Mouse (Mus musculus) cerebellum, adult 8-10 months (tissue): ENCODE measurements at regions not wholly inside any gene's neighbourhood (a gene's known extent, or its start where the extent isn't known, plus 50 kb on each side); places are given as distances from the start of the nearest gene placed in this dataset.

Experiments used
- DNase-seq: peaks from one replicate; pipeline ENCODE4 v3.0.0; 2022

DNA sequence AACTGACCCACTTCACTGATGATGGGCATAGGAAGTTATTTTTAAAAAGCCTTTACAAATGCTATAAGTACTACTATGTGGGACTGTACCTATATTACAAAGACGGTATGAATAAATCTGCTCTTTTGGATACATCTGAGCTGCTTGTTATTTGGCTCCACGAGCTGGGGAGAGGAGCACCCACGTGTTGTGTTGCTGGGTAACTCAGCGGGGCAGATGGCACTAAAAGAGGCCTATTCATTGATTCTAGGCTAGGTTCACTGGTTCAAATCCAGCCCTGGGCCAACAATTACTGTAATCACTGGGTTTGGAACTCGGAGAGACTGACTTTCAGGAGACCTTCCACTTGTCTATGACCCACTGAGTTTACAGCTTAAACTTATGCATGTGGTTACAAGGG lies 176.0 kb upstream of the Cadm1 start:
- no peak for DNase-seq

DNA sequence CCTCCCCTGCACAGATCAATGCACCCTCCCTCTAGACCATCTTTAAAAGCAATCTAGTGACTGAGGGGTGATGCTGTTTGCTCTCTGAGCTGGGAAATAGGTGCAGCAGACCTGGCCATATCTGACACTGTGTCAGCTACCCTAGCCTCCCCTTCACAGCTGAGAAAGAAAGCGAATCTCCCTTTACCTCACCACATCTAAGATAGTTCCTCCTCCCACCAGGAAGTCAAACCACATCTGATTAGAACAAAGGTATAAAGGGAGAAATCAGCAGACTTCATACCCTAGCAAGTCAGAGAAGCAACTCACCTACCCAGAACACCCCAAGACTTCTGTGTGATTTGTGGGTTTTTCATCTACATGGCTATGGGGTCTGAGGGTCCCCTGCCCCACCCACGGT lies 175.6 kb upstream of the Cadm1 start:
- no peak for DNase-seq

DNA sequence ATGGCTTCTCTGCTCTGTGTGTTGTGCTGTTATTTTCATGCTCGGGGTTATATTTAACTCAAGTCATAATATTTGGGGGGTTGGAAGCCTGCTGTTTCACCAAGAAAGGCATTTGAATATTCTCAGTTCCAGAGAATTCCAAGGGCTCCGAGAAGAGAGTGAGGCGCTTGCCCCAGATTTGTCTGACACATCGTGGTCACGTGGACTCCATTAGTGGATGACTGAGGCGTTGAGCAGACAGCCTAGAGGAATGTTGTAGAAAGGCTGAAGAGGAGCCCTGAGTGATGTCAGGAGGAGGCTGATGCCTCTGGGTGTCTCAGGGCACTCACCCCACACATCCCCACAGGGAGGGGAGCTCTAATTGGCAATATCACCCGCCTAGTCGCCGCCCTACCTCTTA lies 175.1 kb upstream of the Cadm1 start:
- no peak for DNase-seq

DNA sequence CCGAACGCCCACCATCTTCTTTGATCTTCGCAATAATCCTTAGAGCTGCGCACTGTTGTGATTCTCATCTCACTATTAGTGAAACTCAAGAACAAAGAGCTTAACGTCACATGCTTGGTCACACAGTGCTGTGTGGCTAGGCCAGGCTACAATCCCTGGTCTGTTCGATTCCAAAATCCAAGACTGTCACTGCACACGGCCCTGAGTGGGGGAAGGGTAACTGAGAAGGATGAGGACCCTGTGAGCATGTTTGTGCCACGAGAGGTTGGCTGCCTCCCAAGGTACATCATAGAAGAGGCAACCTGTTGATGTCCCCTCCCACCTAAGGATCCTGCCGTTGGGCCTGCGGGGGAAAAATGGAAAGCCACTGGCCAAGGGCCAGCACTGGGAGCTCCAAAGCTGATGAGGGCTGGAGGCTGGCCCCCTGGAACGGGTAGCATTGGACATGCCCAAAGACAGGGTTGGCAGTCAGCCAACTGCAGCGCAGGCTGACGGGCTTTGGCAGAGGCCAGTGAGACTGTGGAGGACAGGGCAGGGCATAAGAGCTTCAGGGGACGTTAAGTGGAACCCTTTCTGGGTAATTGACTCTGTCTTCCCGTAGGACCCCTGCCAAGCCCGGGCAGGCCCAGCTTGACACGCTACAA lies 172.1 kb upstream of the Cadm1 start:
- DNase-seq, result peak; percentile 30

DNA sequence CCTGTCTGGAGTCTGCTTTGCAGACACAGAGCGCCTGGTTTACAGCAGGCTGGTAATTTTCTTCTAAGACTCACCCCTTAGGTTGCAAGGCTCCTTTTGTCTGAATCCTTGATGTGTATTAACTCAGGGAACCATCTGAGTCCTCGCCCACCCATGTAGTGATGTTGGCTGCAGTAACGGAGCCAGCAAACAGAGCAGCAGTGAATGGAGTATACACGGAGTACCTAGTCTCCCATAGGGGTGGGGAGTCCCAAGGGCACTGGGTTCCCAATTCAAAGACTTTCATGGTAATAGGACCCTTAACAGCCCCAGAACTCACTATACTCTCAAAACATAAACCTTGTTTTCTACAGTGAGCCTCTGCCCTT lies 171.6 kb upstream of the Cadm1 start:
- no peak for DNase-seq

DNA sequence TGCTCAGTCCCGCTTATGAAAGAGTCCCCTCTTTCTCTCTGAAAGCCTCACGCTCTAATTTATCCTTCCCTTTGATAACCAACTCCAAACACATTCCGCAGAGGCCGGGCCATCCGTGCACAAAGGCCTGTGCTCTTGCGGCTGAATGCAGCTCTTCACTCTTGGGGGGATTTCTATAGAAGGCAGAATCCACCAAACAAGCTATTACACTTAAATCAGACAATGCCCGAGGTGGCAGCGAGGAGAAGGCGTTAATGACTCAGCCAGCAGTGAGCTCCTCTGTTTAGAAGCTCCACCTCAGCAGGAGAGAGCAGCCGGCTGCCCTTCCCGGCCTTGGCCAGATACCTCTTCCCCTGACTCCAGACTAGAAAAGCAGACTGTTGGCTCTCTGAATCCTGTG lies 166.9 kb upstream of the Cadm1 start:
- no peak for DNase-seq

DNA sequence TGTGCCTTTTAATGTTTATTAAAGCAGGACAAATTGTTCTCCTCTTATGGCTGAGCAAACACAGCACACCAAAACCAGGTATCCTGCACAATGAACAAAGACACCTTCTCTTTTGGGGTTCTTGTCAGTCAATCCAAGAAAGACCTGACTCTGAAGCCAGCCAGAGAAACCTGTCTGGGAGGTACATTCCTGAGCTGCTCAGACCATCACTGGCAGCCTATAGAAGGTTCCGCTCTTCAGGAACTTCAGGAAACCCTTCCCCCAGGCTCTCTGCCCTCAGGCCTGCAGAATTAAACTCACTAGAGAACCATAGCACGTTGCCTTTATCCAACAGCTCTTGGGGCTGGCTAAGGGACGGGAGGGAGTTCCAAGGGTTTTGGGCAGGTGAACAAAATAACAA lies 165.2 kb upstream of the Cadm1 start:
- DNase-seq, result no peak

DNA sequence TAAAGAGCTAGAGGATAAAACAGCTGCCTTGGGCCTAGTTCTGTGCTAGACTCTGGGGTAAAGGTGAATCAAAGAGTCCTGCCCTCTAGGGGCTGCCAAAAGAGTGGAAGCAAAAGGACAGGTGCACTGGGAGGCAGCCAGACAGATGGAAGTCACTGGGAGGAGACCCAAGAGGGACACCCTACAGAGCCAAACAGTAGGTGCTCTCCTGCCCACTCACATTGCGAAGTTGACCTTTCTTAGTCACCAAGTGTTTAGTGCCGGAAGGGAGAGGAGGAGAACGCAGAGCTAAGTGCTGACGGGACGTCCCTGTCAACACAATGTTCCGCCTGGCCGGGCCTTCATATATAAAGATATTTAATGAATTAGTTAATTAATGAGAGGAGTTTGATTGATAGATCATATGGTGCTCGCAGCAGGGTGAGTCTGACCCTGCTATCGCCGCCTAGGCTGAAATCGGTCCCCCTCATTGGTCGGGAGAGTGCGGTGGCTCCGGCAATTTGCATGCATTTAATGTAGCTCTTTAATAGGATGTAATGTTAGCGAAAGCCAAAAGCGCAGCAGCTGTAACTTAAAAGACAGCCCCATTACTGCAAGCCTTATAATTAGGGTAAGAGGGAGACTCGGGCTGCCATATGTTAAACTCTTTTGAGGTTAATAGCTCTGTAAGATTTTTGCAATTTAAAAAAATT lies 162.6 kb upstream of the Cadm1 start:
- peak; percentile 33 for DNase-seq

DNA sequence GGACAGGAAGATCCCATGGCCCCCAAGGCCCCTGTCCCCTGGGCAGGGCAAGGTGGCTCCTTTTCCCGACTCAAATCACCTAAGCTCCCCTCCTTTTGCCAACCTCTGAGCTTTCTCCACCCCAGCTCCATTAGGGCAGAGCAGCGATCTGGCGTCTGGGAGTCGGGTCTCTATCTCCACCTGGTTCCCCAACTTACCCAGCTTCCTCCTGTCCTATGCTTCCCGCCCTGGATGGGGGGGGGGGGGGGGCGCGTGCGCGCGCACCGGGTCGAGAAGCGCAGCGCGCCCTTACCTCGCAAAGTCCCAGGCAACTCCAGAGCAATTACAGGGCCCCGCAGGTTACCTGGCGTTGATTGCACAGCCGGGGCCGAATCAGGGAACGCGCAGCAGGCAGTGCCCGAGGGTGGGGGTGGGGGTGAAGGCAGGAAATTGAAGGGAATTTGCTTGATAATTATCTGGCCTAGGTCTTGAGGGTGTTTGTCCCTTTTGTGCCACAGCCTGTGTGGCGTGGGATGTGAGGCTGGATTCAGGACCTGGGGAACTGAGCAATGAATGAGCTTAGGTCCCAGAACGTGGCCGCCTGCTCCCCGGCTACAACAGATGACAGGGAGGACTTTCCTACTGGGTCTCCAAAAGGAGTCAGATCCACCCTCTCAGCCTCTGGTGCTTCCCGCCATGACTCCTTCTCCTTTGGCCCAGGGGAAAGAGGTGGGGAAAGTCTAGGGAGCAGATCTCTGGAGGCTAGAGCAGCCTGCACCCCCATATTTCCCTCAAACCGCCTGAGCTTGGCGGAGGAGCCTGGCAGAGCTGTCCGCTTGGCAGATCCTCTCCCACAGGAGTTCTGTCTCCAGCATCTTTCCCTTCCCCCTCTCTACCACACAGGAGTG lies 161.7 kb upstream of the Cadm1 start:
- DNase-seq, result peak; percentile 56

DNA sequence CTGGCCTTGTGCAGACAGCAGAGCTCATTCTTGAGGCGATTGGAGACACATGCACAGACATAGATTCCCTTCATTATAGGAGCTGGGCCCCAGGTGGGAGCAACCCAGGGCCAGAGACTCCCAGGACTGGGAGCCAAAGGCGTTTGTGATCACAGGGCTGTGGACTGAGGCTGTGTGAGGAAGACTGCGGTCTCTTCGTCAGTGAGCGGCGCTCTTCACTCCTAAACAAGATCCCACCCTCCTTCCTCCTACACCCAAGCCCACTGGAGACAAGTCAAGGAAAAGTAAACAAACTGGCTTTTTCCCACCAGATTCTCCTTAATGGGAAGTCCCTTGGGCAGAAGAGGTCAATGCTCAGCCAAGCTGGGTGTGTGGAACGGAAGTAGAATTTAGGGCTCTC lies 157.7 kb upstream of the Cadm1 start:
- no peak for DNase-seq

DNA sequence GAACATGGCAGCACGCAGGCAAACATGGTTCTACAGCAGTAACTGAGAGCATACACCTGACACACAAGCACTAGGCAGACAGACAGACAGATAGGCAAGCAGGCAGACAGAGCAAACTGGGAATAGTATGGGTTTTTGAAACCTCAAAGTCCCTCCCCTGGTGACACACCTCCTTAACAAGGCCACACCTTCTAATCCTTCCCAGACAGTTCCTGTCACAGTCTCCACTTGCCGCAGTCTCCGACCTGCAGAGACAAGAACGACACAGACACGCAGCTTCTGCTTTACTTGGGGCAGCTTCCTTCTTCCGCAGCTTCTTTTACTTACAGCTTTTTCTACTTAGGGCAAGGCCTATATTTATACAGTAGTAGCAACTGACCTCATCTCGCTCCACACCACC lies 155.9 kb upstream of the Cadm1 start:
- no peak for DNase-seq

DNA sequence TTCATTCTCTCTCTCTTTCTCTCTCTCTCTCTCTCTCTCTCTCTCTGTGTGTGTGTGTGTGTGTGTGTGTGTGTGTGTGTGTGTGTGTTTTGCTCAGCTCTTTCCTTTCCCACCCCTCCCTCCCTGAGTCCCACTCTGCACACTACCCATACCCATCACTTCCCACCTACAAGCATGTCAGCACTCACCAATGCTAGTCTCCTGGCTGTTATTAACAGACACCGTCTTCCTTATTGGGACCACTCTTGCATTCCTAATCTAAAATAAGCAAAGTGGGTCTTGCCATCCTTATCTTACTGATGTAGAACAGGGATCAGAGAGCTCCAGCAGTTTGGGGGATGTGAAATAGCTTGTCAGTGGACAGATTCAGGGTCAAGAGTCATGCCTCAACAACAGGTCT lies 153.3 kb upstream of the Cadm1 start:
- DNase-seq, result no peak

DNA sequence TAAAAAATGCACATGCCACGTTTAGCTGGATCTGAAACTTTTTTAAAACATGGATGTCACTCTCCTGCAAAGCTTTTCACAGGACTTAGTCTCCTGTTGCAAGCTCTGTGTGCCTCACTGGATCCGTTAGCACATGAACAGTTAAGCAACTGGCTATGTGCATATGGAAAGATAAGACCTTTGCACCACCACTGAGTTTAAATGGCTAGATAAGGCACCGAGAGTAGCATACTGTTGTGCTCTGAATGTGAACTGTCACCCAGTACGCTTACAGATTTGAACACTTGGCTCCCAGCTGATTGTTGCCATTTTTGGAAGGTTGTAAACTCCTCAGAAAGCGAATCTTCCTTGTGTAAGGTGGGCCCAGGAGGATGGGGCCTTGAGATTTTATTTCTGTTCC lies 151.4 kb upstream of the Cadm1 start:
- no peak for DNase-seq

DNA sequence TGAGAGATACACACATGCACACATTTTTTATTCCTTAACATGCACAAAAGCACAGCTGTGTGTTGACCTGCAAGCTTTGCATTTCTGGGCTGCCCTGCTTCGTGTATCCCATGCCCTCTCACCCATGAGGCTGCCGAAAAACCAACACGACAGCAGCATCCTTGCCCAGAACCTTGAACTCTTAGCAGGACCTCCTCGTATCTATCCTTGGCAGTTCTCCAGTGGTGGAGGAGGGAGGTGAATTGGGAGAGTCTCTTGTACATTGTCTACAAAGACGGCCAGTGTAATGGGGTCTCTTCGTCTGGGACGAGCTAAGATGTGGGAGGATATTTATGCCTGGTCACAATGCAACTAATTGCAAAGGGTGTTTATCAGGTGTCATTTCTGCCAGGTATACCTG lies 149.6 kb upstream of the Cadm1 start:
- DNase-seq, result no peak

DNA sequence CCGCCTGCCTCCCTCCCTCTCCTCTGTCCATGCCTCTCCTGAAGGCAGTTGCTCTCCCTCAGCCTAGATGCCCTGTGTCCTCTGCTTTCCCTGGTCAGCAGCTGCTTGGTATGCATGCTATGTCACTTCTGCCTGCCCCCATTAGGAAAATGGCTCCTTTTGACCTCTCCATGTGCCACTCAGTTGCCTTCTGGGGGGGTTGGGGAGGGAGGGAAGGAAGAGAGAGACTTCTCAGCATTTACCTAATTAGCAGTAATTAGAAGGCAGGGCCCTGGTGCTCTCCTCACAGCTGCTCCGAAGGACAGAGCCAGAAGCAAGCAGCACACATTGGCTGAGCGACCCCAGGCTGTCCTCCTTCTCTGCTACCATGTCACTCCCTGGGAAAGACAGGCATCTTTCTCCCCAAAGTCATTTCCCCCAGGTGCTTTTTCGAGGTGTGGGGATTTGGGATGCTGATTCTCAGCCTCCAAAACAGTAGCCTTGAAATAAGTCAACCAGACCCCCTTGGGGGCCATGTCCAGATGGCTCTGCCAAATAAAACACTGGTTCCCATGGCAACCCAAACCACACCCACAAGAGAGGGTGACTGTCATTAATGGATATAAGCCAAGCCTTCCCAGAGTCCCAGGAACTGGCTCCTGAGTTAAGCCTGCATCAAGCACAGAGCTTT lies 145.7 kb upstream of the Cadm1 start:
- DNase-seq, result no peak

DNA sequence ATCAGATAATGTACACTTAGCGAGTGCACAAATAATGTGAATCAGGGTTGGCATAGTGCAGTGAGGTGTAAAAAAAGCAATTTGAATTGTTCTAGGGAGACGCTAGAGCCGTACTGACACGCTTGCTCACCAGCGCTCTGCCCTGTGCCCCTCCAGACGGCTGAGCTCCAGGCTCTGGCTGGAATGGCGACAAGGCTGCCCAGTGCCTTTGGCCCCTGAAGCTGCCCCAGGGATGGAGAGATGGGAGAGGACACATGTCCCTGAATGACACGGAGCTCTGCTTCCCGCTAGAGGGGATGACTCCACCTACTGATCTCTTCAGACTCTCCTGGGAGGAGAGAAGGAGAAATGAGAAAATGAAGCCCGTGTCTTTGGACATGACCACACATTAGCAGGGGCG lies 143.3 kb upstream of the Cadm1 start:
- DNase-seq, result no peak

DNA sequence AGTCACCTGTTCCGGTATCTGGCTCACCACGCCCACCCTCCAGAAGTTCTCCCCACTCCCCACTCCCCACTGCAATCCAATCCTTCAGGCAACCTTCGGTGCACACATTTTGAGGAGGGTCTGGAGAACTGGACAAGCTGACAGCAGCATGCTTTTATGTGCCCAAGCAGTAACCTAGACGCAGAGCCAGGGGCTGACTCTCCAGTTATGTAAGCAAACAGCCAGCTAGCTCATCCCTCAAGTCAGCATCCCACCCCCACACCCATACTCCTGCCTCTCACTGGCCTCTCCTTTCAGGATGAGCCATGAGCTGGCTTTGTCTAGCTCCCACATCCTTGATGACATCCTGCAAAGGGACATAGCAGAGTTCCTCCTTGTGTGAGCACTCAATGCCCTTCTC lies 142.8 kb upstream of the Cadm1 start:
- DNase-seq, result no peak

DNA sequence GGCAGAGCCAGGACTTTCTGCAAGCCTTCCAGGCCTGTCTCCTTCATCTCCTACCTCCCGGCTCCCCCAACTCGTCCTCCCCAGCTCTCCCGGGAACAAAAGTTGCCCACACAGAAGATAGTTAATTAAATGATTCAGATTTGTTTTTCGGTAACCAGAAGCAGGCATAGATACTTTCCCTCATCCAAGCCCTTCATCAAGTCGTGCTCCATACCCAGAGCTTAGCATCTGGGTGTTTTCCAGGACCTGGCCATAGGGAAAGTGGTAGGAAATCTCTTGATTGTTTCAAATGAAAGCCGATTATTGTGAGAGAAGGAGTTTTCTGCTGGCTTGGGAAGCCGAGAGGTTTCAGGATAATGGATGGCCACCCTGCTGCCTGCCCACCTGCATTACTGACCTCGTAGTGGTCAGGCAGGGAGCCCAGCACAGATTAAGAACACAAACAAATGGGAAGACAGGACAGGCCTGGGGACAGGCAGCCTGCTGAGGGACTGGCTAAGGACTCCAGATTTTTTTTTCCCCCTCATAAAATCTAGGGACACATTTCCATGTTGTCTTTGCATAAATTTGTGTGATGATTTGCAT lies 142.2 kb upstream of the Cadm1 start:
- peak; percentile 51 for DNase-seq

DNA sequence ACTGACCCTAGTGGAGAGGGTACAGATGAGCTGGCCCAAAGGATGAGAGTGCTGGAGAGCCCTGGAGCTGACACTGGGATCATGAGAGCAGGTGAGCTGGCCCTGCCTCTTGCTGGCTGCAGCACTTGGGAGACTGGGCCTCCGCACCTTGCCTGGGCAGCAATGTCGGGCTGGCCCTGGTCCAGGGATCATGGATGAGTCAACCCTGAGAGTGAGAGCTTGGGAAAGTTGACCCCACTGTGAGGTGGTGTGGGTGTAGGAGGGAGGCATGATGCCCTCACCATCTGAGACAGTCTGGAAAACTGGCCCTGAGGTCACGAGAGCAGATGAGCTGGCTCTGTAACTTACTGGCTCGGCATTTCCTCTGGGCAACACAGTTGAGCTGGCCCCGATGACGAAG lies 140.1 kb upstream of the Cadm1 start:
- peak; percentile 39 for DNase-seq

DNA sequence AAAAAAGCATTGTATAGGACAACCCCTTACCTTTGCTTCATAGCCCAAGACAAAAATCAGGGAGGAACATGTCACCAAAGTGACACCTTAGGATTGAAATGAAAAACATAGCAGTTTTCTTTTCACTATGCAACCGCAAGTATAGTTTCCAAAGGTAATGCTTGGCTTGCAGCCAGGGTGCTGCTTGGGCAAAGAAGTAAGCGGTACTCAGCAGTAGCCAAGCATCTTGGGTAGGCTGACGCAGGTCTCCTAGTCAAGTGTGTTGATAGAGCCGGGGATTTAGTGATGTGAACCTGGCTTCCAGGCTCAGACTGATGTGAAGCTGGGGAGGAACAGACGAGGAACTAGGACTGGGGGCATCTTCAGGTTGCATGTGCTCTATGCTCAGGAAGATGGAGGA lies 138.3 kb upstream of the Cadm1 start:
- DNase-seq, result no peak

DNA sequence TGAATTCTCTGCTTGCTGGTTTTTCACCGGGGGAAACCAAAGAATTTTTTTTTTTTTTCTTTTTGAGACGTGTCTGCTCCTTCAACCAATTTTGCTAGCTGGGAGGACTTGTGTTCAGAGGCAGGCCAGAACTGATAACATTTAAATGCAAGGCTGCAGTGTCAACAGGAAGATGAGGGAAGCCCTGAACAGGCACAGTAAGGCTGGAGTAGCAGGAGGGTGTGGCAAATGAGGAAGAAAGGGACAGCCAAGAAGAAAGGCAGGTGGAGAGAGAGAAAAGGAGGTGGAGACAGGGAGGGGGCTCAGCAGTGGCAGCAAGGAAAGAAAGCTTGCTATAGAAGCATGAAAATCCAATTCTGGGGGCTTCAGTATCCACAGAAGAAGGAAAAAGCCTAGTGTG lies 130.4 kb upstream of the Cadm1 start:
- no peak for DNase-seq

DNA sequence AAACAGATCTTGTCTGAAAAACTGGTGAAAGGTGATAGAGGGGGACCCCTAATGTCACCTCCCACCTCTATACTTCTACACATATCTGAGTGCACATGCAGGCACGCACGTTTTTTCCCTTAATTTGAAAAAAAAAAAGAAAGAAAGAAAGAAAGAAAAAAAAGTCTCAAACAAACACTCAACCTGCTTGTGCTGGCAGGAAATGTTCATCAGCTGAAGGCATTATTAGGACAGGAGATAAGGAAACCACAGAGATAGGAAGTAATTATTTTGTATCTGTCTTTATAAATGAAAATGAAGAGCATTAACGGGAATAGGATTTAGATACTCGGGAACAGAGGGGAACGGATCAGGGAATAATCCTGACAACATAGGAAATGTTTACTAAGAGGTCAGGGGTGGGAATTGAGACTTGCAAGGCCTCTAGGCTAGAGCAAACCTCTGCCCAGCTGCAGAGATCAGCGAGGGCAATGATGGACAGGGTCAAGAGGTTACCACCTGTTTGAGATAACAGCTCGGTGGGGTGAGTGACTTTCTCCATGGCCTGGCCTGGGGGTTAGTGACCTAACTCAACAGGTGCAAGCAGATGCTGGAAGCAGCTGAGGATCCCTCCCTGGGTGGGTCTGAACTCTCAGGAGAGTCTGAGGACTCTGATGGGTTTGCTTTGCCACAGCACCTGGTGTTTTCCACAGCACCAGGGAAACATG lies 129.7 kb upstream of the Cadm1 start:
- DNase-seq, result no peak

DNA sequence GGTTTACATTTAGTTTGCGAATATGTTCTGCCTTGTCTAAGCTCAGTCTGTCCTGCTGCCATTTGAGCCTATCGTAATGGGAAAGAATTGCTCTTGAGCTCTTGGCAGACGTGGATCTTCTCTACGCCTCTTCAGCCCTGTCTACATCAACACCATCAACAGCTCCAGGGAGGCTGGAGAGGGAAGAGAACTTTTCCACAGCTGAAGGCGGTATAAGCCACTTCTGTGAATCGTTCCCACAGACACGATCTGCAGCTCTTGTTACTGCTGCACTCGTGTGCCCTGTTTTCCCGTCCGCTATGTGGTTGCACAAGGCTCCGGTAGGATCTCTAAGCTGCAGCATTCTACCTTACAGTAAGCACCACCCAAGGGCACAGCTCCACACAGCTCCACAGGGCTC lies 128.5 kb upstream of the Cadm1 start:
- DNase-seq, result no peak
